Mouse (Mus musculus) MEL (cell line): Measurements from ENCODE around the gene Sgsm2.

Experiments
- CHD2 ChIP-seq: IDR thresholded peaks from 2 replicates; pipeline ENCODE4 v1.6.1; 2011; ENCODE audit warnings: low read length, improper control_type of control experiment
- CTCF ChIP-seq, 3 experiments: IDR thresholded peaks in 2 of 3; conservative IDR thresholded peaks in 1 of 3; 2 replicates each; pipeline ENCODE4 v1.5.1; 2011 to 2012; ENCODE audit warnings: low read length in 3 of 3, low read depth in 2 of 3, mild to moderate bottlenecking in 2 of 3, improper control_type of control experiment in 1 of 3, inconsistent platforms in 1 of 3, mixed read lengths in 1 of 3, moderate library complexity in 1 of 3; ENCODE audit not compliant: control insufficient read depth in 1 of 3, insufficient read depth in 1 of 3, poor library complexity in 1 of 3, severe bottlenecking in 1 of 3
- KAT2A ChIP-seq: conservative IDR thresholded peaks from 2 replicates; pipeline ENCODE4 v1.6.1; 2012; ENCODE audit warnings: low read depth, low read length, improper control_type of control experiment, inconsistent platforms
- MAZ ChIP-seq: IDR thresholded peaks from 2 replicates; pipeline ENCODE4 v1.6.1; 2012; ENCODE audit warnings: low read depth, mild to moderate bottlenecking, inconsistent platforms, low read length, improper control_type of control experiment
- POLR2A ChIP-seq, 2 experiments: IDR thresholded peaks; 2 replicates each; pipeline ENCODE4 v1.6.1; 2011 to 2012; ENCODE audit warnings: low read length in 2 of 2, mild to moderate bottlenecking in 2 of 2, control low read depth in 1 of 2, improper control_type of control experiment in 1 of 2, low read depth in 1 of 2, moderate library complexity in 1 of 2; ENCODE audit not compliant: control insufficient read depth in 1 of 2, insufficient read depth in 1 of 2, poor library complexity in 1 of 2
- TAL1 ChIP-seq: IDR thresholded peaks from 2 replicates; pipeline ENCODE4 v1.6.1; 2012; ENCODE audit warnings: mild to moderate bottlenecking, inconsistent platforms, low read length, moderate library complexity, mixed read lengths
- USF1 ChIP-seq: IDR thresholded peaks from 2 replicates; pipeline ENCODE4 v1.6.1; 2014; ENCODE audit warnings: low read depth, mild to moderate bottlenecking, inconsistent platforms, low read length, improper control_type of control experiment, moderate library complexity
- ZNF384 ChIP-seq: IDR thresholded peaks from 2 replicates; pipeline ENCODE4 v1.6.1; 2012; ENCODE audit warnings: low read depth, mild to moderate bottlenecking, inconsistent platforms, low read length, improper control_type of control experiment

- TF ChIP-seq KAT2A (no peak), USF1 (no peak), ZNF384 (no peak), CTCF (IDR thresholded peaks at IDR 0.05 in 2 of 3, conservative IDR thresholded peaks at IDR 0.05 in 1 of 3; ENCODE audit: control insufficient read depth in 1 of 3, insufficient read depth in 1 of 3, low read depth in 2 of 3, low read length in 3 of 3, poor library complexity in 1 of 3, severe bottlenecking in 1 of 3) (peak in 1 of 3 experiments; percentile 19; a peak in 1 of 6 replicates), MAZ (no peak), POLR2A (IDR thresholded peaks at IDR 0.05; ENCODE audit: control insufficient read depth in 1 of 2, insufficient read depth in 1 of 2, low read depth in 1 of 2, low read length in 2 of 2, poor library complexity in 1 of 2) (no peak), TAL1 (no peak), CHD2 (no peak)
These were observed 86.7 kb downstream of the Sgsm2 start for GRCm38 (mm10) chr11:74810134-74810533.
